ENCODE assay signal across 9 mouse cellular contexts in the genomic region with DNA sequence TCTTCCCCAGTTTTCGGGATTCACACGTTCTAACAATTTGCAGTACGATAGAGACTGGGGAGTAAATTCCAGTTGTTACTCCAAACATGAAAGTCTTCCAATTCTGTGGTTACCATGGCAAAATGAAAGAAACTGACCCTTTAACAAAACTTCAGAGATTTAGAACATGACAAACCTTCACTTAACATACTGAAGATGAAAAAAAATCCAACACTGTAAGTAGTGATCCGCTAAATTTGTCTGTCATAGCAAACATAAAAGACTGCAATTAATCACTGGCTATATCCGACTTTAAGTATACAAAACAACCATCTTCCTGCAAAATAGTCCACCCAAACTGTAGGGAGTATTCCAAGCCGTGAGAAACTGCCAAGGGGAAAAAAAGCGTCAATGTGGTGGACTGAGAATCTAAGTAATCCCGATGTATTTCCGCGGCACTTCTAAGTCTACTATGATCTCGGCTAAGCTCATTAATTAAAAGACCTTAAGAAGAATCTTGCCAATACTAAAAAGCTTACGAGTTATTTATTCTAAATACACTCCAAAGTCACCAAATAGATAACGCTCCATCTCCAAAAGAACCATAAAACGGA. TPM values are rescaled to one million over a fixed set of nuclear protein-coding genes. Genes with fewer than 3 reads are reported as not detected.
DNase-seq lines count a peak whose midpoint lies in the region; ATAC-seq and TF ChIP-seq lines count a peak whose summit lies in the region.
"Had no signal": no experiment of that assay in that cellular context is flagged by ENCODE, and none has a peak within 500 bp of the region (broad histone marks: within the 10 kb centered on the region; RNA-seq: fewer than 3 reads in every experiment).

No protein-coding gene starts in this region.

- no peaks in the 10 kb centered on the region for H3K79me2 ChIP-seq in heart, adult 2 months (replicated peaks; ENCODE audit: control insufficient read depth, insufficient read depth, low read length)

- 34% methylated on average over 14 of the region's 14 CpGs for WGBS in heart, adult 2 months
- WGBS in hindbrain, embryonic 13.5 days = 4% methylated on average over 14 of the region's 14 CpGs
- WGBS in midbrain, embryonic 12.5 days = 4% methylated on average over 14 of the region's 14 CpGs

- DNase-seq in heart, adult 2 months = peak in 1 of 2 experiments; percentile 2
- DNase-seq in heart, adult 11 months = no peak
- peak; percentile 12 for DNase-seq in embryo, embryonic 9.5 days (ENCODE audit: extremely low spot score)
- DNase-seq in spleen, postnatal 4 days (ENCODE audit: low spot score in 2 of 2) = no peak
- DNase-seq in kidney, postnatal 10 days = no peak

- H3K27ac ChIP-seq in heart, adult 2 months = no peak overlapping the region
- peak overlapping the region; percentile 100 for H3K27ac ChIP-seq in hindbrain, embryonic 13.5 days
- peak overlapping the region; percentile 100 for H3K27ac ChIP-seq in midbrain, embryonic 12.5 days (replicated peaks)

- H3K27me3 ChIP-seq in heart, adult 2 months (ENCODE audit: control insufficient read depth, insufficient read depth, low read length) = no peaks in the 10 kb centered on the region
- no peaks in the 10 kb centered on the region for H3K27me3 ChIP-seq in hindbrain, embryonic 13.5 days
- no peaks in the 10 kb centered on the region for H3K27me3 ChIP-seq in midbrain, embryonic 12.5 days
- H3K27me3 ChIP-seq: CH12.LX had no signal

- H3K9me3 ChIP-seq in hindbrain, embryonic 13.5 days = no peaks in the 10 kb centered on the region
- no peaks in the 10 kb centered on the region for H3K9me3 ChIP-seq in midbrain, embryonic 12.5 days

- intact Hi-C loops in heart, adult 2 months (cut with DNase I) = no loop called here

- H3K4me2 ChIP-seq in hindbrain, embryonic 13.5 days = peak overlapping the region; percentile 67
- peak overlapping the region; percentile 64 for H3K4me2 ChIP-seq in midbrain, embryonic 12.5 days (replicated peaks)

- ATAC-seq in hindbrain, embryonic 13.5 days (ENCODE audit: low FRiP score) = no peak
- ATAC-seq in midbrain, embryonic 12.5 days (ENCODE audit: low FRiP score, low read depth) = no peak
- no peak for ATAC-seq in megakaryocyte, adult 5-6 weeks (ENCODE audit: poor library complexity, severe bottlenecking)

- TF ChIP-seq EP300 in heart, adult 2 months (IDR thresholded peaks at IDR 0.05; ENCODE audit: insufficient read depth, low read depth, low read length) = no peak

- no peak for TF ChIP-seq CTCF in heart, adult 2 months (IDR thresholded peaks at IDR 0.05)

- no peak for TF ChIP-seq POLR2A in heart, adult 2 months (IDR thresholded peaks at IDR 0.05; ENCODE audit: insufficient read depth, low read depth, low read length)

- no peaks in the 10 kb centered on the region for H3K36me3 ChIP-seq in heart, adult 2 months (ENCODE audit: control insufficient read depth, insufficient read depth, low read length)
- H3K36me3 ChIP-seq in hindbrain, embryonic 13.5 days = no peaks in the 10 kb centered on the region
- H3K36me3 ChIP-seq in midbrain, embryonic 12.5 days = no peaks in the 10 kb centered on the region

- no peaks in the 10 kb centered on the region for H3K4me1 ChIP-seq in heart, adult 2 months (ENCODE audit: control insufficient read depth, insufficient read depth, low read length)
- peaks cover 12% of the 10 kb centered on the region for H3K4me1 ChIP-seq in hindbrain, embryonic 13.5 days (replicated peaks)
- H3K4me1 ChIP-seq in midbrain, embryonic 12.5 days = peaks cover 13% of the 10 kb centered on the region

- H3K4me3 ChIP-seq in heart, adult 2 months = peak overlapping the region; percentile 82
- peak overlapping the region; percentile 85 for H3K4me3 ChIP-seq in hindbrain, embryonic 13.5 days
- H3K4me3 ChIP-seq in midbrain, embryonic 12.5 days = peak overlapping the region; percentile 85

- H3K9ac ChIP-seq in heart, adult 2 months (ENCODE audit: low read depth, low read length) = no peak overlapping the region
- H3K9ac ChIP-seq in hindbrain, embryonic 13.5 days = peak overlapping the region; percentile 98
- peak overlapping the region; percentile 95 for H3K9ac ChIP-seq in midbrain, embryonic 12.5 days (replicated peaks)

RNA-seq across cellular contexts. Expression of a gene that starts 1.4 kb away (rescaled TPM):
- total RNA-seq in heart, adult 2 months (2021) = 1 to 10 TPM; 1.8 to 2.9 TPM
- 0.88 and 2.2 TPM in 2 replicates for polyA plus RNA-seq in heart, adult 2 months (2012; rRNA removed)
- 80.4 and 90.3 TPM in 2 replicates for polyA plus RNA-seq in hindbrain, embryonic 13.5 days (2015; fragmentation: Nextera tagmentation; extraction: Ambion mirVana)
- polyA plus RNA-seq in midbrain, embryonic 12.5 days (2016; fragmentation: Nextera tagmentation; extraction: Ambion mirVana) = 51.1 and 56.7 TPM in 2 replicates
- not detected in 2 replicates for total RNA-seq in megakaryocyte, adult 5-6 weeks (2015)
- not detected in 2 replicates for total RNA-seq in megakaryocyte, adult 5-6 weeks (2017)
- total RNA-seq: CH12.LX had no signal

Comparison
In these comparisons a context has a peak if more than half of its experiments do, and no peak if none do; other contexts are left out.
1. RNA of a gene that starts 1.4 kb away (polyA plus RNA-seq): 80.4 to 90.3 TPM in hindbrain, embryonic 13.5 days and 51.1 to 56.7 TPM in midbrain, embryonic 12.5 days; 0.88 to 2.2 TPM in heart, adult 2 months; every median in the first group is over 10 times any median in the second.
2. Peak in every context shown above with its lines, with median percentiles within 50 percentile points of each other: H3K4me3 ChIP-seq.